Mouse (Mus musculus): ENCODE data around the gene Manf. TPM values are rescaled to one million over a fixed set of nuclear protein-coding genes. Genes with fewer than 3 reads are reported as not detected.

Manf gene
- 51.8 and 77.6 TPM in 2 replicates for polyA plus RNA-seq (2012; rRNA removed)

GRCm38 (mm10) chr9:106891829-106892551, at the start of gene Manf:
TSS of gene Manf (minus strand) at chr9:106891979.
- peak; percentile 88 for DNase-seq (ENCODE audit: low read depth)

GRCm38 (mm10) chr9:106934998-106935397, 43.2 kb upstream of the Manf start:
- DNase-seq (ENCODE audit: low read depth) = no peak

- no peak for DNase-seq (ENCODE audit: low read depth)
Measured at GRCm38 (mm10) chr9:106914878-106915277, 23.1 kb upstream of the Manf start.

- no peak for DNase-seq (ENCODE audit: low read depth)
Measured at GRCm38 (mm10) chr9:106913759-106914158, 22.0 kb upstream of the Manf start.

- no peak for DNase-seq (ENCODE audit: low read depth)
Measured at GRCm38 (mm10) chr9:106911624-106912023, 19.8 kb upstream of the Manf start.

- DNase-seq (ENCODE audit: low read depth) = no peak
Measured at GRCm38 (mm10) chr9:106908715-106909114, 16.9 kb upstream of the Manf start.

- no peak for DNase-seq (ENCODE audit: low read depth)
Measured at GRCm38 (mm10) chr9:106908174-106908573, 16.4 kb upstream of the Manf start.

- DNase-seq (ENCODE audit: low read depth) = no peak
Measured at GRCm38 (mm10) chr9:106906597-106906996, 14.8 kb upstream of the Manf start.

- no peak for DNase-seq (ENCODE audit: low read depth)
Measured at GRCm38 (mm10) chr9:106903791-106904134, 12.0 kb upstream of the Manf start.

GRCm38 (mm10) chr9:106903099-106903790, 11.5 kb upstream of the Manf start:
- no peak for DNase-seq (ENCODE audit: low read depth)

GRCm38 (mm10) chr9:106901596-106901995, 9.8 kb upstream of the Manf start:
- no peak for DNase-seq (ENCODE audit: low read depth)

- no peak for DNase-seq (ENCODE audit: low read depth)
Measured at GRCm38 (mm10) chr9:106898901-106899300, 7.1 kb upstream of the Manf start.

- no peak for DNase-seq (ENCODE audit: low read depth)
Measured at GRCm38 (mm10) chr9:106893327-106893726, 1.5 kb upstream of the Manf start.

GRCm38 (mm10) chr9:106892552-106892875, 735 bp upstream of the Manf start:
- no peak for DNase-seq (ENCODE audit: low read depth)

- no peak for DNase-seq (ENCODE audit: low read depth)
Measured at GRCm38 (mm10) chr9:106891341-106891741, 438 bp downstream of the Manf start.

- DNase-seq (ENCODE audit: low read depth) = no peak
Measured at GRCm38 (mm10) chr9:106890496-106891240, 1.1 kb downstream of the Manf start.

- DNase-seq (ENCODE audit: low read depth) = no peak
Measured at GRCm38 (mm10) chr9:106889321-106889720, 2.5 kb downstream of the Manf start.

- DNase-seq (ENCODE audit: low read depth) = no peak
Measured at GRCm38 (mm10) chr9:106888346-106888745, 3.4 kb downstream of the Manf start.

- DNase-seq (ENCODE audit: low read depth) = peak; percentile 42
Measured at GRCm38 (mm10) chr9:106886828-106887702, 4.7 kb downstream of the Manf start, which contains the start of gene Rbm15b. TSS of gene Rbm15b (minus strand) at chr9:106887428.

GRCm38 (mm10) chr9:106885901-106886731, 5.7 kb downstream of the Manf start:
- no peak for DNase-seq (ENCODE audit: low read depth)

All from gonadal fat pad, adult 2 months (tissue).